Mouse (Mus musculus): ENCODE measurements around the gene Mphosph10.

DNA sequence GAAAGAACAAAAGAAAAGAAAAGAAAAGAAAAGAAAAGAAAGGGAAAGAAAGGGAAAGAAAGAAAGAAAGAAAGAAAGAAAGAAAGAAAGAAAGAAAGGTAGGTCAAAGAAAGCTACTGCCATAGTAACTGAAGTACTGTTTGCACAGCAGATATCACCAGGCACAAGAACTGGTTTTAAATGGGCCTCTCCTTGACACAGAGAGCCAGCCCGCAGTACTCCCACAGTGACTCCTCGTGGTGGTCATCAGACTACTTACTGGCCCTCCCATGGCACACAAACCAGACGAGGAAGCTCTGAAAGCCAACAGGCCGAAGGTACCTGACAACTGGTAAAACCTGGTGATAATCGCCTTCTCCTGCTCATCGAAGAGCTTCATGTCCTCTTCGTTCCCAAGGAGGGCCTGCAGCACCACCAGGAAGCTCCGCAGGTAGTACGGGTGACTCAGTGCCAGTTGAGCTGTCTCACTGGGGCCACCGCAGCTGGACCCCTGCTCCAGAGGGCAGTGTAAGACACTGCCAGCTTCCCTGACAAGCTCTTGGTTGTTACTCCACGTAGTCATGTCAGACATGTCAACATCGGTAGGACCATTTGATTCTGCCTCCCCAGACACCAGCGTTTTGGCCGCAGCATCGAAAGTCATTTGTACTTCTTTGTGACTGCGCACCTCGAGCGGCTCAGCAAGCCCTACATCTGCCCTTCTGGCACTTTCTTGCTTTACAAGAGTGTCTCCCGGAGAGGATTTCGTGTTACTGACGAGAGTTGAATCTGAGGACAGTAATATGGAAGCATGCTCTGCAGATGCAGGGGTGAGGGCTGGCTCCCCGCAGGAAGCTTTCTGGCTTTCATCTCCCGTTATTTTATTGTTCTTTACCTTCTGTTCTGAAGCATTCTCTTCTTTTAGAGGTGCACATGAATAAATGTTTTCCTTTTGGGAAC, 19.9 kb downstream of the Mphosph10 start:
- TF ChIP-seq CTCF (IDR thresholded peaks at IDR 0.05; ENCODE audit: extremely low read depth, insufficient read length, insufficient replicate concordance, low read depth, low read length) (no peak), POLR2A (IDR thresholded peaks at IDR 0.05; ENCODE audit: low read depth, low read length) (no peak)
